Mouse (Mus musculus) kidney, postnatal 0 days (tissue): ENCODE measurements around the gene Zfp362. TPM values are rescaled to one million over a fixed set of nuclear protein-coding genes. Genes with fewer than 3 reads are reported as not detected.
A peak's percentile ranks its signal among the peaks of the same experiment; 100 is the strongest.

Source experiments
- ATAC-seq: fragments of 200-750 bp; cut with Nextera tagmentation; replicated peaks from 2 replicates; pipeline ENCODE4 v1.8.0; 2017; ENCODE audit warnings: low read depth, moderate number of reproducible peaks, moderate TSS enrichment, moderate library complexity; ENCODE audit not compliant: low FRiP score
- DNase-seq: peaks from one replicate; pipeline ENCODE4 v3.0.0-alpha.2; 2016; ENCODE audit warnings: low spot score
- H3K27ac ChIP-seq: fragments of 300-500 bp; sonication (generic); 2 replicates; pipeline ENCODE4 v1.5.1; 2014; ENCODE audit warnings: mild to moderate bottlenecking
- H3K27me3 ChIP-seq: fragments of 300-500 bp; sonication (generic); 2 replicates; pipeline ENCODE4 v1.6.1; 2014; ENCODE audit warnings: low read length, mixed read lengths; ENCODE audit not compliant: insufficient read depth
- H3K36me3 ChIP-seq: fragments of 300-500 bp; sonication (generic); 2 replicates; pipeline ENCODE4 v1.6.1; 2014; ENCODE audit warnings: low read length, mixed read lengths; ENCODE audit not compliant: insufficient read depth
- H3K4me1 ChIP-seq: fragments of 300-500 bp; sonication (generic); replicated peaks from 2 replicates; pipeline ENCODE4 v1.6.1; 2014; ENCODE audit warnings: antibody characterized with exemption, low read length, mixed read lengths; ENCODE audit not compliant: insufficient read depth
- H3K4me2 ChIP-seq: fragments of 300-500 bp; sonication (generic); 2 replicates; pipeline ENCODE4 v1.6.1; 2014; ENCODE audit warnings: mild to moderate bottlenecking, low read length, moderate library complexity, mixed read lengths
- H3K4me3 ChIP-seq: fragments of 300-500 bp; sonication (generic); replicated peaks from 2 replicates; pipeline ENCODE4 v1.5.1; 2014; ENCODE audit warnings: low read depth, low read length
- H3K9ac ChIP-seq: fragments of 300-500 bp; sonication (generic); 2 replicates; pipeline ENCODE4 v1.6.1; 2014; ENCODE audit warnings: low read depth, low read length
- H3K9me3 ChIP-seq: fragments of 300-500 bp; sonication (generic); replicated peaks from 2 replicates; pipeline ENCODE4 v1.6.1; 2016; ENCODE audit warnings: low read length, inconsistent platforms, mixed read lengths
- CTCF ChIP-seq: IDR thresholded peaks from 2 replicates; pipeline ENCODE4 v1.5.1; 2016; ENCODE audit warnings: antibody characterized with exemption, low read depth, mild to moderate bottlenecking, moderate library complexity
- WGBS: fragments of 180-500 bp; shearing (Covaris S2); extraction: QIAGEN DNeasy Blood & Tissue Kit; methylation state at CpG from one replicate; pipeline ENCODE4 v1.1.7; 2014; 5-methylcytosine and 5-hydroxymethylcytosine counted together
- polyA plus RNA-seq: library from polyadenylated mRNA; unstranded; fragments of >200 nt; fragmentation: Nextera tagmentation; extraction: Ambion mirVana; gene quantifications from 2 replicates; pipeline ENCODE4 v1.2.1, GENCODE M21; 2015

The Zfp362 gene
- polyA plus RNA-seq, 1 experiment from 2014 or later, result 31.1 TPM

DNA sequence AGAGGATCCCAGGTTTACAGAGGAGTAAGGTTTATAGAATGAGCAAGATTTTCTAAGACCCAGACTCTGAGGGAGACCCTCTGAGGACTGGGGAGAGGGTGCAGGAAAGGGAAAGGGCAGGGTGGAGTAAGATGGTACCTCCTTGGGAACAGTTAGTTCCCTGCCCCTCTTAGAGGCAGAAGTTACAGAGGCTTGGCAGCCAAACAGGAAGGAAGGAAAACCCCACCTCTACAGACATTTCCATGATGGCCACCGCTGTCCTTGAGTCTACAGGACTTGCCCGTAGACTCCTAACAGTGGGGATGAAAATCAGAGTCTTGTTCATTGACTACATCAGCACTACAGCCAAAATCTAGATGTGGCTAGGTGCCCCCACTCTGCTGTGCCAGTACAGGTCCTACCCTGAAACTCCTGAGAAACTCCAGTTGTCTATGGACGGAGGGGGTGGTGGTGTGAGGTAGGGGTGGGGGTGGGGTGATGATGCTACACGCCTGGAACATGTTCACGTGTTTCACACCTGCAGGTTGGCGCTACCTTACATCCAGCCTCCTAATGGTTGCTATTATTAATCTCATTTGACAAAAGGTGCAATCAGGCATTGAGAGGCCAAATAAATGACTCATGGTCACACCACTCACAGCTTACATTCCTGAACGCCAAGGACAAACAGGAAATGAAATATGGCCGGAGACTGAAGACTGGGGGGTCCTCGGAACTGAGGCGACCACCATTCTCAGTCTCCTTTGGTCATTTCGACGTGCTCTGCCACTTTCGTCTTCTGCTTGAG is 36.1 kb downstream of the Zfp362 start:
- Histone ChIP-seq H3K4me1 (no peaks in the 10 kb centered on the region), H3K9me3 (no peaks in the 10 kb centered on the region), H3K4me2 (no peak overlapping the region), H3K4me3 (no peak overlapping the region), H3K27ac (0 out of 2 replicates have a peak overlapping the region, but pooled peaks have one; percentile 8), H3K36me3 (peaks cover 13% of the 10 kb centered on the region; the same call in 1 of the 2 replicates), H3K27me3 (no peaks in the 10 kb centered on the region), H3K9ac (no peak overlapping the region)
- WGBS, result 65% methylated on average over 13 of the region's 13 CpGs
- no peak for DNase-seq
- TF ChIP-seq CTCF, result no peak
- no peak for ATAC-seq

DNA sequence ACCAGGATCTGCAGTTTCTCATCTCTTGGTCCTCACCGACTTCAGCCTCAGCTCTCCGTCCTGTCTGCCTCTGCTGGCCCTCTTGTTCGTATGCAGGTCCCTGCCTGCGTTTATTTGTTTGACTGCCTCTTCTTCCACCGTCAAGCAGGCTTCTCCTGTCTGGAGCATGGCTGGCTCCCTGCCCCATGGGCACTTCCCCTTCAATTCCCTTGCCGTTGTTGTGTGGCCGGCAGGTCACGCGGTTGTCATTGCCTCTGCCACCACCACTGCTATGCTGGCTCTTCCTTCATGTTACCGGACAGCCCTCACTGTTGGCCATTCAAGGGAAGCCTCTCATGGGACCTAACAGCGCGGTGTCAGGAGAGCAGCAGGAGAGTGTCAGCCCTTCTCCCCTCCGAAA is 37.7 kb downstream of the Zfp362 start:
- Histone ChIP-seq H3K4me1 (no peaks in the 10 kb centered on the region), H3K9me3 (no peaks in the 10 kb centered on the region), H3K4me2 (no peak overlapping the region), H3K4me3 (no peak overlapping the region), H3K27ac (no peak overlapping the region), H3K27me3 (no peaks in the 10 kb centered on the region), H3K9ac (no peak overlapping the region), H3K36me3 (no peaks in the 10 kb centered on the region)
- DNase-seq (no peak), ATAC-seq (no peak)
- no peak for TF ChIP-seq CTCF
- 76% methylated on average over 13 of the region's 13 CpGs for WGBS

DNA sequence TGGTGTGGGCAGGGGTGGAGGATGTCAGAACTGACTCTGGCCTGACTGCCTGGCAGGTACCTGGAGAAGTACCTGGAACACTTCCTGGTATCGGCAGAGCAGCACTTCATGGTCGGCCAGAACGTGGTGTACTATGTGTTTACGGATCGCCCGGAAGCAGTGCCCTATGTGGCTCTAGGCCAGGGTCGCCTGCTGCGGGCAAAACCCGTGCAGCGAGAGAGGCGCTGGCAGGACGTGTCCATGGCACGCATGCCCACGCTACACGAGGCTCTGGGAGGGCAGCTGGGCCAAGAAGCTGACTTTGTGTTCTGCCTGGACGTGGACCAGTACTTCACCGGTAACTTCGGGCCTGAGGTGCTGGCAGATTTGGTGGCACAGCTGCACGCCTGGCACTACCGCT is 38.9 kb downstream of the Zfp362 start:
- Histone ChIP-seq H3K27ac (no peak overlapping the region), H3K4me2 (no peak overlapping the region), H3K36me3 (no peaks in the 10 kb centered on the region), H3K4me3 (no peak overlapping the region), H3K27me3 (no peaks in the 10 kb centered on the region), H3K9ac (no peak overlapping the region), H3K4me1 (no peaks in the 10 kb centered on the region), H3K9me3 (no peaks in the 10 kb centered on the region)
- no peak for ATAC-seq
- TF ChIP-seq CTCF, result no peak
- no peak for DNase-seq
- 93% methylated on average over 20 of the region's 20 CpGs for WGBS

DNA sequence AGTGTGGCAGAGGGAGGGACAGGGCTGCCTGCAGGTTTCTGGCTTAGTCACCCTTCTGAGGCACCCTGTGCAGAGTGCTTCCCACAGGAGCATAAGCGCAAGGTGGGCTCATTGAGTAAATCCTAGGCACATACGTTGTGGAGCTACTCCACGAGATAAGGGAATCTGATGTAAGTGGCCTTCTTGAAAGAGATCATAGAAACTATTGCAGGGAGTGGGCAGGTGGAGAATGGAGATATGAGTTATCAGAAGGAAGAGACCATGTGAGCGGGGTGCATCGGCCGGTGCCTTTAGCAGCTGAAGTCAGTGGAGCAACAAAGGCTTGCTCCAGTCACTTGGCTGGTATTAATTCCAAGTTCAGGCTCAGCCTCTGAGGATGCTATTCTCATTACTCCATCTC is 45.8 kb downstream of the Zfp362 start:
- Histone ChIP-seq H3K9me3 (no peaks in the 10 kb centered on the region), H3K27me3 (no peaks in the 10 kb centered on the region), H3K9ac (no peak overlapping the region), H3K36me3 (no peaks in the 10 kb centered on the region), H3K4me2 (no peak overlapping the region), H3K4me3 (no peak overlapping the region), H3K4me1 (peaks cover 6% of the 10 kb centered on the region; the same call in 1 of the 2 replicates), H3K27ac (no peak overlapping the region)
- no peak for TF ChIP-seq CTCF
- 94% methylated on average over 6 of the region's 6 CpGs for WGBS
- no peak for ATAC-seq
- no peak for DNase-seq

DNA sequence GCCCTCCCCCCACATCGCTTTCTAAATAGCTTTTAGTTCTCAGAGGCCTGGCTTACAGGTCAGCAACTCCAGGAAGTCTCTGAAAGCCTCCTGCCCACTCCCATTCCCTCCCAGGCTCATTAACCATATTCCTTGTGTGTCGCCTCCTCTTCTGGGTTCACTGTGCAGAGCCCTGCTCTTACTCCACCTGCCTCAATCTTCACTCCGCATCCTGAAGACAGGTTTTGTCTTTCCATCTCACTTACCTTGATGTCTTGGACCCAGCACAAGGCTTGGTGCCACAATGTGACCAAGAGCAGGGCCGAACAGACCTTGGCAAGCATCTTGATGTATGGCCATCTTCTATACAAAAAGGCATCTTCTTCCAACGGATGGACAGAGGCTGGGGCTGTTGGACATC is 46.6 kb downstream of the Zfp362 start:
- no peak overlapping the region for H3K4me2 ChIP-seq
- no peaks in the 10 kb centered on the region for H3K9me3 ChIP-seq
- peaks cover 6% of the 10 kb centered on the region; the same call in 1 of the 2 replicates for H3K4me1 ChIP-seq
- 45% methylated on average over 5 of the region's 5 CpGs for WGBS
- DNase-seq (no peak), ATAC-seq (no peak)
- H3K9ac ChIP-seq, result no peak overlapping the region
- H3K4me3 ChIP-seq, result no peak overlapping the region
- no peaks in the 10 kb centered on the region for H3K36me3 ChIP-seq
- H3K27me3 ChIP-seq, result no peaks in the 10 kb centered on the region
- TF ChIP-seq CTCF, result no peak
- H3K27ac ChIP-seq, result no peak overlapping the region

DNA sequence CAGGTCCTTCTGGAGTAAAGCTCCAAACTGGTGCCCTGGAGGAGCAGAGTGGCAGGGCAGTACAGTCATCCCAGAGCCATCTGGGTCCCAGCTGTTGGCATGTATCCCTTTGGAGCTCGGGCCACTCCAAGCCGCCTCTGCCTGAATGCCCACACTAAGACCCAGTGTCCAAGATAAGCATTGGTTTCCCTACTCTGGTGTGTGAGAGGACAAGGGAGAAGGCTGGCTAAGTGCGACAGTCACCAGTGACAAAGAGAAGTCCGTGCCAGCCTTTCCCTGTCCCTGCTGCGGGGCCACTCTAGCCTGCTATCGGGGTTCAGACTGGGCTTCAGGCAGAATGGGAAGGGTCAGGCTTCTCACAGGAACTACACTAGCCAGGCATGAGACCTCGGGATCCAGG is 49.9 kb downstream of the Zfp362 start:
- H3K9ac ChIP-seq, result no peak overlapping the region
- H3K9me3 ChIP-seq, result no peaks in the 10 kb centered on the region
- peaks cover 6% of the 10 kb centered on the region; the same call in 1 of the 2 replicates for H3K4me1 ChIP-seq
- no peak overlapping the region for H3K4me2 ChIP-seq
- DNase-seq (no peak), ATAC-seq (no peak)
- TF ChIP-seq CTCF, result no peak
- no peak overlapping the region for H3K4me3 ChIP-seq
- H3K27ac ChIP-seq, result no peak overlapping the region
- 78% methylated on average over 7 of the region's 7 CpGs for whole genome bisulfite sequencing
- H3K36me3 ChIP-seq, result peaks cover 28% of the 10 kb centered on the region
- no peaks in the 10 kb centered on the region for H3K27me3 ChIP-seq
